Mouse (Mus musculus) midbrain, postnatal 0 days (tissue): ENCODE results near the gene Focad. TPM values are rescaled to one million over a fixed set of nuclear protein-coding genes. Genes with fewer than 3 reads are reported as not detected.

Experiments
- ATAC-seq: fragments of 200-750 bp; cut with Nextera tagmentation; 2 replicates; pipeline ENCODE4 v1.8.0; 2017; ENCODE audit warnings: moderate number of reproducible peaks, mild to moderate bottlenecking, moderate TSS enrichment, moderate library complexity; ENCODE audit not compliant: low FRiP score
- DNase-seq: peaks from one replicate; pipeline ENCODE4 v3.0.0-alpha.2; 2015; ENCODE audit warnings: low spot score
- H3K27ac ChIP-seq: fragments of 300-500 bp; sonication (generic); 2 replicates; pipeline ENCODE4 v1.5.1; 2014; ENCODE audit warnings: low read depth, mild to moderate bottlenecking, low read length, mixed read lengths
- H3K27me3 ChIP-seq: fragments of 300-500 bp; sonication (generic); 2 replicates; pipeline ENCODE4 v1.6.1; 2014; ENCODE audit warnings: low read length, control low read depth, mixed read lengths; ENCODE audit not compliant: insufficient read depth
- H3K36me3 ChIP-seq: fragments of 300-500 bp; sonication (generic); 2 replicates; pipeline ENCODE4 v1.6.1; 2014; ENCODE audit warnings: low read length, control low read depth, mixed read lengths; ENCODE audit not compliant: insufficient read depth
- H3K4me1 ChIP-seq: fragments of 300-500 bp; sonication (generic); 2 replicates; pipeline ENCODE4 v1.6.1; 2014; ENCODE audit warnings: mild to moderate bottlenecking, control low read depth, antibody characterized with exemption, low read length, mixed read lengths; ENCODE audit not compliant: insufficient read depth
- H3K4me2 ChIP-seq: fragments of 300-500 bp; sonication (generic); 2 replicates; pipeline ENCODE4 v1.6.1; 2014; ENCODE audit warnings: low read depth, mild to moderate bottlenecking, low read length, mixed read lengths; ENCODE audit not compliant: poor library complexity, severe bottlenecking
- H3K4me3 ChIP-seq: fragments of 300-500 bp; sonication (generic); 2 replicates; pipeline ENCODE4 v1.5.1; 2014; ENCODE audit warnings: low read depth, mild to moderate bottlenecking, low read length, moderate library complexity
- H3K9ac ChIP-seq: fragments of 300-500 bp; sonication (generic); replicated peaks from 2 replicates; pipeline ENCODE4 v1.6.1; 2014; ENCODE audit warnings: mild to moderate bottlenecking, low read length, moderate library complexity, mixed read lengths; ENCODE audit not compliant: poor library complexity, severe bottlenecking
- H3K9me3 ChIP-seq: fragments of 300-500 bp; sonication (generic); 2 replicates; pipeline ENCODE4 v1.6.1; 2016; ENCODE audit warnings: low read length, control low read depth
- CTCF ChIP-seq: IDR thresholded peaks from 2 replicates; pipeline ENCODE4 v1.5.1; 2016; ENCODE audit warnings: antibody characterized with exemption, mild to moderate bottlenecking
- WGBS: fragments of 180-500 bp; shearing (Covaris S2); extraction: QIAGEN DNeasy Blood & Tissue Kit; methylation state at CpG from one replicate; pipeline ENCODE4 v1.1.7; 2014; 5-methylcytosine and 5-hydroxymethylcytosine counted together
- polyA plus RNA-seq: library from polyadenylated mRNA; unstranded; fragments of >200 nt; fragmentation: Nextera tagmentation; extraction: Ambion mirVana; gene quantifications from 2 replicates; pipeline ENCODE4 v1.2.1, GENCODE M21; 2015
- total RNA-seq: library from RNA; depleted of rRNA; stranded (reverse); fragments of >200 nt; gene quantifications from 2 replicates; pipeline ENCODE4 v1.2.3, GENCODE M21; 2014

Focad gene
- total and polyA plus RNA-seq, 2 experiments from 2014 or later = 9.0 to 36.9 TPM

GRCm38 (mm10) chr4:88135936-88136335, 41.5 kb downstream of the Focad start:
- H3K36me3 ChIP-seq = no peaks in the 10 kb centered on the region
- 25% methylated on average over 2 of the region's 2 CpGs for WGBS
- H3K4me1 ChIP-seq = peaks cover 4% of the 10 kb centered on the region; the same call in 1 of the 2 replicates
- H3K9me3 ChIP-seq = no peaks in the 10 kb centered on the region
- 0 out of 2 replicates have a peak overlapping the region, but pooled peaks have one; percentile 3 for H3K4me2 ChIP-seq
- no peaks in the 10 kb centered on the region for H3K27me3 ChIP-seq
- H3K27ac ChIP-seq = peak overlapping the region; percentile 38
- no peak for TF ChIP-seq CTCF
- DNase-seq = no peak
- no peak overlapping the region for H3K9ac ChIP-seq
- ATAC-seq = no peak
- H3K4me3 ChIP-seq = no peak overlapping the region

DNA sequence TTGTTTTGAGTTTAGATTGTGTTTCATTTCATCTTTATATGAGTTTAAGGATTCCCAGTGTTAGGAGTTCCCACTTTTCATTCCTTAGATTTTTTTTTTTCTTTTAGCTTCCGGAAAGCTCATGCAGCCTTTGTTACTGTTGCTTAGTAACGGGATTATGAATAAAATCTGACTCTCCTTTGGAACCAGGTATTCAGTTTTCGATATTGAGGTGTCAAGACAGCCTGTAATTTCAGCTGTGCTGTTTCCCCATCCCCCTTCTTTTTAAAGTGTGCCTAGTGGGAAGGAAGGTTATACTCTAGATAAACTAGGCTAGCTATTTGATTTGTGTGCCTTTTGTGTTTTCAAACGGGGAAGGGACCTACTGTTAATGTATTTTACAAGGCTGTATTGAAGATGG, 42.1 kb downstream of the Focad start:
- Histone ChIP-seq H3K27ac (peak overlapping the region; percentile 26; the same call in 1 of the 2 replicates), H3K36me3 (no peaks in the 10 kb centered on the region), H3K27me3 (no peaks in the 10 kb centered on the region), H3K4me2 (no peak overlapping the region), H3K4me3 (no peak overlapping the region), H3K9ac (no peak overlapping the region), H3K9me3 (no peaks in the 10 kb centered on the region), H3K4me1 (peaks cover 4% of the 10 kb centered on the region; the same call in 1 of the 2 replicates)
- DNase-seq (peak; percentile 11), ATAC-seq (no peak; the same call in 1 of the 2 replicates)
- WGBS = 8% methylated on average over 4 of the region's 4 CpGs
- no peak for TF ChIP-seq CTCF

DNA sequence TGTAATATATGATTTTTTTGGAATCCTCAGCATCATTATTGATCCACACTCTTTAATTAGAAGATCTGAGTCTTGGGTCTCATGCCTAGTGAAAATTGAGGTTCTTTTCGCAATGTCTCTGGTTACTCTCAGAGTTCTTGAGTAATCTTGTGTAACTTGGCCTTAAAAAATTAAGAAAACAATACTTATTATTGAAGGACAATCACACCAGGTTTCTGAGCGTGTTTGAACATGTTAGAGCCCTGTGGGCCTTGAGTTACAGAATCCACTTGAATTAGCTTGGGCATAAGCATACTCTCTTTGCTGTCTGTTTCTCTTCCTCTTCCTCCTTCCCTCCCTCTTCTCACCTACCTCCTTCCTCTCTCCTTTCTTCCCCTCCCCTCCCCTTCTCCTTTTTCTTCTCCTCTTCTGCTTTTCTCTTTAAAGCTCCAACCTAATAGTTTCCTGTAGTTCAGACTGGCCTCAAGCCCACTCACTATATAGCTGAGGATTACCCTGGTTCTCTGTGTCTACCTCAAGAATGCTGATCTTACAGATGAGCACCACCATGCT, 44.0 kb downstream of the Focad start:
- Histone ChIP-seq H3K27ac (no peak overlapping the region), H3K4me2 (no peak overlapping the region), H3K27me3 (no peaks in the 10 kb centered on the region), H3K4me3 (no peak overlapping the region), H3K36me3 (no peaks in the 10 kb centered on the region), H3K9ac (no peak overlapping the region), H3K9me3 (no peaks in the 10 kb centered on the region), H3K4me1 (peaks cover 4% of the 10 kb centered on the region; the same call in 1 of the 2 replicates)
- DNase-seq (no peak), ATAC-seq (no peak)
- TF ChIP-seq CTCF = no peak
- 91% methylated on average over 2 of the region's 2 CpGs for WGBS

GRCm38 (mm10) chr4:88149462-88149861, 55.0 kb downstream of the Focad start:
- Histone ChIP-seq H3K9ac (no peak overlapping the region), H3K9me3 (no peaks in the 10 kb centered on the region), H3K27me3 (no peaks in the 10 kb centered on the region), H3K4me3 (no peak overlapping the region), H3K4me2 (no peak overlapping the region), H3K36me3 (no peaks in the 10 kb centered on the region), H3K27ac (no peak overlapping the region), H3K4me1 (no peaks in the 10 kb centered on the region)
- TF ChIP-seq CTCF = no peak
- 67% methylated on average over 1 of the region's 1 CpGs for WGBS
- DNase-seq = no peak
- no peak for ATAC-seq

GRCm38 (mm10) chr4:88155490-88156160, 61.2 kb downstream of the Focad start:
- 75% methylated on average over 3 of the region's 3 CpGs for WGBS
- H3K27ac ChIP-seq = no peak overlapping the region
- H3K4me1 ChIP-seq = no peaks in the 10 kb centered on the region
- H3K36me3 ChIP-seq = no peaks in the 10 kb centered on the region; the same call in 1 of the 2 replicates
- no peak overlapping the region for H3K4me2 ChIP-seq
- no peaks in the 10 kb centered on the region for H3K9me3 ChIP-seq
- TF ChIP-seq CTCF = no peak
- no peak overlapping the region for H3K4me3 ChIP-seq
- H3K27me3 ChIP-seq = no peaks in the 10 kb centered on the region
- no peak for ATAC-seq
- H3K9ac ChIP-seq = no peak overlapping the region
- no peak for DNase-seq

DNA sequence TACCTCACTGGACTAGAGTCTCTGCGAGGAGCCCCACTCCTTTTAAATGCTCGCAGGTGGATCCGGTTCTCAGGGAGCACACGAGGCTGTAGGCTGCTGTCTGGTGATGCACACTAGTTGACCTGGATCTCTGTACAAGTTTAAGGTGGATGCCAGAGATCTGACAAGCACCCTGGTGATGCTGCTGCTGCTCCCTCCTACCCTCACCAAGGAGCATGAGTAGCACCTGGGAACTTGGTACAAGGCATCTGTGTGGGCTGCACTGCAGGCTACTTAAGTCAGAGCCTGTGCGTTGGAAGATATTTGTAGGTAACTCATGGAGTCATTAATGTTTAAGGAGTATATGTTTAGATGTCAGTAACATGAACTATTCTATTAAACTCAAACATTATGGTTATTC, 62.5 kb downstream of the Focad start:
- Histone ChIP-seq H3K36me3 (no peaks in the 10 kb centered on the region; the same call in 1 of the 2 replicates), H3K27ac (no peak overlapping the region), H3K9me3 (no peaks in the 10 kb centered on the region), H3K4me2 (no peak overlapping the region), H3K4me3 (no peak overlapping the region), H3K9ac (no peak overlapping the region), H3K4me1 (no peaks in the 10 kb centered on the region), H3K27me3 (no peaks in the 10 kb centered on the region)
- ATAC-seq = no peak
- no peak for TF ChIP-seq CTCF
- WGBS = 79% methylated on average over 5 of the region's 5 CpGs
- DNase-seq = no peak
